Mouse (Mus musculus) midbrain, embryonic 13.5 days (tissue): Measurements from ENCODE around the gene Tapt1. TPM values are rescaled to one million over a fixed set of nuclear protein-coding genes. Genes with fewer than 3 reads are reported as not detected.
"Not testable (repeated sequence)": the region's sequence is repeated elsewhere in the genome, so short reads cannot be mapped to it uniquely, and the experiment has no call there.

Experiments
- ATAC-seq: fragments of 200-750 bp; cut with Nextera tagmentation; 2 replicates; pipeline ENCODE4 v1.8.0; 2017; ENCODE audit warnings: mild to moderate bottlenecking, moderate TSS enrichment, moderate library complexity
- H3K27ac ChIP-seq: fragments of 300-500 bp; sonication (generic); 2 replicates; pipeline ENCODE4 v1.5.1; 2015; ENCODE audit warnings: inconsistent platforms, mild to moderate bottlenecking, moderate library complexity
- H3K27me3 ChIP-seq: fragments of 300-500 bp; sonication (generic); 2 replicates; pipeline ENCODE4 v1.6.1; 2015; ENCODE audit warnings: mild to moderate bottlenecking, inconsistent platforms
- H3K36me3 ChIP-seq: fragments of 300-500 bp; sonication (generic); 2 replicates; pipeline ENCODE4 v1.6.1; 2015; ENCODE audit warnings: mild to moderate bottlenecking, inconsistent platforms
- H3K4me1 ChIP-seq: fragments of 300-500 bp; sonication (generic); replicated peaks from 2 replicates; pipeline ENCODE4 v1.6.1; 2015; ENCODE audit warnings: inconsistent platforms
- H3K4me2 ChIP-seq: fragments of 300-500 bp; sonication (generic); replicated peaks from 2 replicates; pipeline ENCODE4 v1.6.1; 2015; ENCODE audit warnings: moderate library complexity, mild to moderate bottlenecking, inconsistent platforms
- H3K4me3 ChIP-seq: fragments of 300-500 bp; sonication (generic); replicated peaks from 2 replicates; pipeline ENCODE4 v1.5.1; 2015; ENCODE audit warnings: mild to moderate bottlenecking, inconsistent platforms
- H3K9ac ChIP-seq: fragments of 300-500 bp; sonication (generic); replicated peaks from 2 replicates; pipeline ENCODE4 v1.6.1; 2015; ENCODE audit warnings: mild to moderate bottlenecking, inconsistent platforms
- H3K9me3 ChIP-seq: fragments of 300-500 bp; sonication (generic); 2 replicates; pipeline ENCODE4 v1.6.1; 2016; ENCODE audit warnings: mild to moderate bottlenecking, inconsistent platforms
- WGBS: fragments of 180-500 bp; shearing (Covaris S2); methylation state at CpG from one replicate; pipeline ENCODE4 v1.1.7; 2015; 5-methylcytosine and 5-hydroxymethylcytosine counted together
- polyA plus RNA-seq: library from polyadenylated mRNA; unstranded; fragments of >200 nt; fragmentation: Nextera tagmentation; extraction: Ambion mirVana; gene quantifications from 2 replicates; pipeline ENCODE4 v1.2.1, GENCODE M21; 2015

Tapt1 gene
- polyA plus RNA-seq, 1 experiment from 2014 or later = 25.6 TPM

DNA sequence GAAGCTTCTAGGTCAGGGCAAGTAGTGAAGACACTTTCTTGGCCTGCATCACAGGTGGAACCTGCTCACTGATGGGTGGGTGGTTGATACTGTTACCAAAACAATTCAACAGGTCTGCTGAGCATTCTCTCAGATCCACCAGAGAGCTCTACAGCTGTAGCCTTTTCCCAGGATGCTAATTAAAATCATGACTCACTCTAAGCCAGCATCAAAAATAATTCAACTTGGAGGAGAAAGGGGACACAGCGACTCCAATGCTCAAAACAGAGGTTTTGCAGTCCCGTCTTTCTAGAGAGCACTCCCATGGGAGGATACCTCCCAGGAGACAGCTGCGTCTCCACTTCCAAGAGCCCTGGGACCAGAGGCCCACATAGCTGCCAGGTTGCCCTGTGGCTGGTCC is 78.7 kb downstream of the Tapt1 start:
- WGBS = 89% methylated on average over 3 of the region's 3 CpGs
- no peak for ATAC-seq

DNA sequence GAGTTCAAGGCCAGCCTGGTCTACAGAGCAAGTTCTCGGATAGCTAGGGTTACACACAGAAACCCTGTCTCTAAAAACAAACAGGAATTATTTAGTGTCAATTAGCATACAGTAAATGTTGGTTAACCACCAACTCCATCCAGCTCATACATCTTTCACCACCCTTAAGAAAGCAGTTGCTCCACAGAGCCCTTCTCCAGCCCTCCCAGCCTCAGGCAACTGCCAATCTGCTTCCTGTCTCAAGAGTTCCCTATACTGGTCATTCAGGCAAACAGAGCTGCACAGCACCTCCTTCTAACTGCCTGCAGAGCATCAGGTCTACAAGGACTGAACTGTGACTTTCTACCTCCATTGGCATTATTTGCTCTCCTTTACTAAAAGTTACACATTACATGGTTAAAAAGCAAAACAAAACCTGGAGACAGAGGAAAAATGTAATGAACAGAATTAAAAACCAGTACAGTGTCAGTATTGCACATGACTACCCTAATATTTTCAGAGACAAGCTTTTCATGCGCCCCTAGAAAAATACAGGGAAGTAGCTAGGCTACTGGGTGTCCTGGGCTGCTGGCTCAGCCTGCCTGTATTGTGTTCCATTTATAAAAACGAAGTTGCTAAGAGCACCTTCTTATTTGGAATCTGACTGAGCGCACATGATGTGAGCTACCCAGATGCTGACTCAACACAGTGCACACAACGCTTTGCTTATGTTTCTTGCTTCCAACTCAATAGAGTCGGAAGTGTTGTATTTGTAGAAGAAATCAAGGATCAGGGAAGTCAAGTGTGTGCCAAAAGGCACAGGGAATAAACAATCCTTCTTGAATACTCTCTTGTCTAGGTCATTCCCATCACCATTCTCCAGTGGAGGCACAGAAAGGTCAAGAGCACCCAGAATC is 79.7 kb downstream of the Tapt1 start:
- ATAC-seq = no peak
- no peak overlapping the region for H3K4me2 ChIP-seq
- H3K4me3 ChIP-seq = no peak overlapping the region
- 88% methylated on average over 6 of the region's 6 CpGs for WGBS
- H3K27ac ChIP-seq = no peak overlapping the region
- H3K9ac ChIP-seq = no peak overlapping the region
- 0 out of 2 replicates have a peak, but pooled peaks cover 4% of the 10 kb centered on the region for H3K9me3 ChIP-seq
- H3K36me3 ChIP-seq = no peaks in the 10 kb centered on the region
- peaks cover 5% of the 10 kb centered on the region; the same call in 1 of the 2 replicates for H3K4me1 ChIP-seq
- H3K27me3 ChIP-seq = no peaks in the 10 kb centered on the region

More for the DNA sequence above, 78.7 kb downstream of the Tapt1 start:
- H3K27me3 ChIP-seq = no peaks in the 10 kb centered on the region
- H3K36me3 ChIP-seq = no peaks in the 10 kb centered on the region
- H3K9me3 ChIP-seq = 0 out of 2 replicates have a peak, but pooled peaks cover 4% of the 10 kb centered on the region
- no peak overlapping the region for H3K9ac ChIP-seq
- H3K4me2 ChIP-seq = no peak overlapping the region
- H3K4me1 ChIP-seq = peaks cover 5% of the 10 kb centered on the region; the same call in 1 of the 2 replicates
- H3K27ac ChIP-seq = no peak overlapping the region
- no peak overlapping the region for H3K4me3 ChIP-seq

DNA sequence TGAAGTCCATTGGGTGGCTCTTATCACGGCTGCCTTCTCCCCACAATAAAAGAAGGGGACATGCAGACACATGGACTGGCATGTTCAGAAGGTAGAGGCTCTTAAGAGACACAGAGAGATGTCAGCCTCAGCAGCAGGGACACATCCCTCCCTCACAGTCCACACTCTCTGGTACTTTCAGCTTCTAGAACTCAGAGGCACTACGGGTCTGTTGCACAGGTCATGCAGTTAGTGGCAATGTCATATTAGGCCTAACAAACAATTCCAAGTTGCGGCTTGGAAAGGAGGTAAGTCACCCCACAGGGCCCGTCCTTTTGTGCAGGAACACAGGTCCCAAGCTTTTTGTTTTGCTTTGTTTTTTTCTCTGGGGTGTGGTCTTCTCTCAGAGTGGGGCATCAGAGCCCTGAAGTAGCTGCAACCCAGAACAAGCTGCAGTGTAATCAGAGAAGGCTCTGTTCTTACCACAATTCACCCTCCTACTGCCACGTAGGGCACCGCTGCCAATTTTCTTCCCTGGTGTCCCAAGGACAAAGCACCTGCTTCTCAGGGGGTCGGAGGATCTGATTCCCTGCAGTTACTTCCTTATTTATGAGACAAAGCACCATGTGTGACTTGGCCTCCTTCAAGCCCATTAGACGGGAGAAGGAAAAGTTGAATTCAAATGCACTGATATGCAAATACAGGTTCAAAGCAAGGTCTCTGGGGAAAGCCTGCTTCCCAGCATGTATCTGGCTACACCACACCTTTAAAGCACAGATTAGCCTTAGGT is 82.8 kb downstream of the Tapt1 start:
- H3K4me2 ChIP-seq = no peak overlapping the region
- H3K4me3 ChIP-seq = no peak overlapping the region
- WGBS = 24% methylated on average over 8 of the region's 8 CpGs
- no peaks in the 10 kb centered on the region for H3K27me3 ChIP-seq
- no peak for ATAC-seq
- no peak overlapping the region for H3K9ac ChIP-seq
- no peaks in the 10 kb centered on the region for H3K9me3 ChIP-seq
- H3K4me1 ChIP-seq = peaks cover 5% of the 10 kb centered on the region; the same call in 1 of the 2 replicates
- no peak overlapping the region for H3K27ac ChIP-seq
- H3K36me3 ChIP-seq = no peaks in the 10 kb centered on the region

GRCm38 (mm10) chr5:44127487-44127886 is 98.9 kb downstream of the Tapt1 start:
- no peak overlapping the region for H3K4me2 ChIP-seq
- H3K9ac ChIP-seq = no peak overlapping the region
- no peaks in the 10 kb centered on the region for H3K9me3 ChIP-seq
- H3K4me3 ChIP-seq = no peak overlapping the region
- 77% methylated on average over 4 of the region's 4 CpGs for WGBS
- H3K36me3 ChIP-seq = no peaks in the 10 kb centered on the region
- no peak overlapping the region for H3K27ac ChIP-seq
- H3K4me1 ChIP-seq = no peaks in the 10 kb centered on the region
- no peak for ATAC-seq
- H3K27me3 ChIP-seq = no peaks in the 10 kb centered on the region

DNA sequence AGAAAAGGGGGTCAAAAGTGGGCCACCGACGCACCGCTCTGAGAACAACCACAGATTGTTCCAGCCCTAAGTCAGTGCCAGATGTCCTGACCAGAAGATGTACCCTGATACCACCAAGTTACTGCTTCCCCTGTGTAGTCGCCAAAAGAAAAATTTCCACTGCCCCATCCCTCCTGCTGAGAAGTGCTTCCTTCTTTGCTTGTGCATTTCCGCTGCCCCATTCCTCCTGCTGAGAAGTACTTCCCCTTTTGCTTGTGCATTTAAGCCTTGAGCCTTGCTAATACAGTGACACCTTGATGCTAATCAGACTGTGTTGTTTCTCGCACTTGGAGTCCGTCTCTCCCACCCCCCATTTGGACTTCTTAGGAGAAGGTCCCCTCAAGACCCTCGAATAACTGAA is 99.9 kb downstream of the Tapt1 start:
- not testable (repeated sequence) for H3K4me1 ChIP-seq, H3K9me3 ChIP-seq, ATAC-seq, H3K4me3 ChIP-seq, H3K4me2 ChIP-seq, H3K27me3 ChIP-seq, H3K27ac ChIP-seq, H3K9ac ChIP-seq, H3K36me3 ChIP-seq
- 91% methylated on average over 8 of the region's 8 CpGs for WGBS

Other genes with a start within 250 kb of the Tapt1 start
- 3.2 and 3.6 TPM in 2 replicates for gene Fgfbp1, start 244.8 kb downstream of the Tapt1 start, polyA plus RNA-seq
- gene Prom1, start 124.6 kb downstream of the Tapt1 start, polyA plus RNA-seq = 60.0 and 69.6 TPM in 2 replicates